Mouse (Mus musculus): ENCODE results near the gene Mllt3. TPM values are rescaled to one million over a fixed set of nuclear protein-coding genes. Genes with fewer than 3 reads are reported as not detected.

Mllt3 gene
- total and polyA plus RNA-seq, 3 experiments: 15.4 to 75.3 TPM; not detected in 1

DNA sequence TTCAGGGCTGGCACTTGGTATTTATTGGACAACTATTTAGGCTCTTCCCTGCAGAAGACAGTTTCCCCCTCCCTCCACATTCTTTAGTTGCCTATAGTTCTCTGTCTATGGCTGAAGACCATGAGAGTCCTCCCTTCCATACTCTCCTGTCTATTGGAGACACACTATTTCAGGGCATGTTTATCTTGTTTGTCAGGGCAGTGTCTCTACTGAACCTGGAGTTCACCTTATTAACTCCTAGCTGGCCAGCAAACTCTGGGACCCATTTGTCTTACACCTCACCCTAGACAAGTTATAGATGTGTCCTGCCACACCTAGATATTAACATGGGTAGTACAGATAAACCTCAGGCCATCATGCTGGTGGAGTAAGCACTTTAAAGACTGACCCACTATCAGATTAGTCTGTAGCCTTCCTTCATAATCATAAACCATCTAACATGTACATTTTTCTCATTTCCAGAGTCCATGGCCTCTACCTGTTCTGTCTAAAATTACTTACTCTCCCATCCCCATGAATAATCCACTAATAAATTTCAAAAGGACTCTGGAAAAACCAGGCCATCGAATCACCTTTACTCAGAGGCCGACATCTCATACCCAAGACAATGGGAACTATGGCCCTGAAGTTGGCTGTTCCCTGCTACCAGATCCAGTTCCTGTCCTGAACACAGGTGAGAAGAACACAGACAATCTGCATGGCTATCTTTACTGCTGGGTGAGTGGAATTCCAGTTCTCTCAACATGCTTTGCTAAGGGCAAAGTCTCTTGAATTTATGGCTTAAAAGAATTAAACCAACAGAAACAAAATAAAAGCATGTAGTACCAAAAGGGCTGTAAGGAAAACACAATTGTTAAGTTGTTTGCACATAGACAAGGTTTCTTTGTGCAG is 195.4 kb downstream of the Mllt3 start:
- no peak for TF ChIP-seq EP300 (IDR thresholded peaks at IDR 0.05; ENCODE audit: low read depth in 1 of 2, low read length in 2 of 2)
- no peak for TF ChIP-seq NELFE (IDR thresholded peaks at IDR 0.05; ENCODE audit: low read depth, low read length)
- no peak for TF ChIP-seq MYB (IDR thresholded peaks at IDR 0.05; ENCODE audit: low read depth, low read length)
- TF ChIP-seq MAX (IDR thresholded peaks at IDR 0.05; ENCODE audit: low read length): no peak
- TF ChIP-seq MAFK (IDR thresholded peaks at IDR 0.05; ENCODE audit: borderline replicate concordance, low read depth, low read length): no peak
- TF ChIP-seq MEF2A (IDR thresholded peaks at IDR 0.05; ENCODE audit: extremely low read depth, insufficient replicate concordance, low read depth, low read length, poor library complexity, severe bottlenecking): no peak
- TF ChIP-seq GABPA (IDR thresholded peaks at IDR 0.05; ENCODE audit: low read depth, low read length): no peak
- TF ChIP-seq ZKSCAN1 (IDR thresholded peaks at IDR 0.05; ENCODE audit: low read depth, low read length): no peak
- Histone ChIP-seq H3K9ac (ENCODE audit: control insufficient read depth, low read depth, low read length, poor library complexity, severe bottlenecking) (no peak overlapping the region), H3K27ac (ENCODE audit: control insufficient read depth, low read depth, low read length) (no peak overlapping the region), H3K36me3 (ENCODE audit: control insufficient read depth in 1 of 2, insufficient read depth in 2 of 2, low read length in 2 of 2) (no peaks in the 10 kb centered on the region), H3K79me2 (ENCODE audit: control insufficient read depth, insufficient read depth, low read length, poor library complexity) (no peaks in the 10 kb centered on the region), H3K27me3 (ENCODE audit: control insufficient read depth in 1 of 2, insufficient read depth in 2 of 2, low read length in 2 of 2) (no peaks in the 10 kb centered on the region), H3K4me1 (ENCODE audit: control insufficient read depth in 1 of 2, insufficient read depth in 2 of 2, low read length in 2 of 2) (no peaks in the 10 kb centered on the region), H3K4me3 (ENCODE audit: control insufficient read depth in 1 of 2, insufficient read depth in 1 of 2, low read depth in 2 of 2, low read length in 2 of 2) (no peak overlapping the region), H3K9me3 (replicated peaks; ENCODE audit: insufficient read depth, low read length) (no peaks in the 10 kb centered on the region)
- DNase-seq (ENCODE audit: low read depth, low spot score): no peak

GRCm38 (mm10) chr4:87836257-87836656 is 196.9 kb downstream of the Mllt3 start:
- no peaks in the 10 kb centered on the region for H3K27me3 ChIP-seq (ENCODE audit: control insufficient read depth in 1 of 2, insufficient read depth in 2 of 2, low read length in 2 of 2)
- TF ChIP-seq GATA1 (IDR thresholded peaks at IDR 0.05; ENCODE audit: low read depth, low read length) (no peak), ZNF384 (IDR thresholded peaks at IDR 0.05; ENCODE audit: low read depth, low read length) (no peak), CHD2 (IDR thresholded peaks at IDR 0.05; ENCODE audit: low read length) (no peak), MYC (IDR thresholded peaks at IDR 0.05; ENCODE audit: low read depth, low read length) (no peak), ZC3H11A (IDR thresholded peaks at IDR 0.05; ENCODE audit: low read depth, low read length) (no peak), POLR2A (IDR thresholded peaks at IDR 0.05; ENCODE audit: control insufficient read depth in 1 of 2, insufficient read depth in 1 of 2, low read depth in 1 of 2, low read length in 2 of 2, poor library complexity in 1 of 2) (no peak), TCF12 (IDR thresholded peaks at IDR 0.05; ENCODE audit: low read depth, low read length) (no peak)
- no peaks in the 10 kb centered on the region for H3K79me2 ChIP-seq (ENCODE audit: control insufficient read depth, insufficient read depth, low read length, poor library complexity)
- no peak for DNase-seq (ENCODE audit: low read depth, low spot score)
- no peak overlapping the region for H3K27ac ChIP-seq (ENCODE audit: control insufficient read depth, low read depth, low read length)
- H3K9ac ChIP-seq (ENCODE audit: control insufficient read depth, low read depth, low read length, poor library complexity, severe bottlenecking): no peak overlapping the region
- no peaks in the 10 kb centered on the region for H3K4me1 ChIP-seq (ENCODE audit: control insufficient read depth in 1 of 2, insufficient read depth in 2 of 2, low read length in 2 of 2)
- no peak overlapping the region for H3K4me3 ChIP-seq (ENCODE audit: control insufficient read depth in 1 of 2, insufficient read depth in 1 of 2, low read depth in 2 of 2, low read length in 2 of 2)
- H3K9me3 ChIP-seq (replicated peaks; ENCODE audit: insufficient read depth, low read length): no peaks in the 10 kb centered on the region
- H3K36me3 ChIP-seq (ENCODE audit: control insufficient read depth in 1 of 2, insufficient read depth in 2 of 2, low read length in 2 of 2): no peaks in the 10 kb centered on the region

All from MEL (cell line).